Mouse (Mus musculus) heart, postnatal 0 days (tissue): Measurements from ENCODE around the gene Cdh3. TPM values are rescaled to one million over a fixed set of nuclear protein-coding genes. Genes with fewer than 3 reads are reported as not detected.

ENCODE experiments used
- ATAC-seq: fragments of 200-750 bp; cut with Nextera tagmentation; 2 replicates; pipeline ENCODE4 v1.8.0; 2017; ENCODE audit warnings: low read depth, moderate number of reproducible peaks, moderate library complexity; ENCODE audit not compliant: insufficient read depth
- DNase-seq: peaks from one replicate; pipeline ENCODE4 v3.0.0-alpha.2; 2016; ENCODE audit warnings: low spot score
- H3K27ac ChIP-seq: fragments of 300-500 bp; sonication (generic); 2 replicates; pipeline ENCODE4 v1.5.1; 2014; ENCODE audit warnings: low read depth, mild to moderate bottlenecking
- H3K27me3 ChIP-seq: fragments of 300-500 bp; sonication (generic); 2 replicates; pipeline ENCODE4 v1.6.1; 2014; ENCODE audit warnings: low read length, mixed read lengths; ENCODE audit not compliant: control insufficient read depth, insufficient read depth
- H3K36me3 ChIP-seq: fragments of 300-500 bp; sonication (generic); replicated peaks from 2 replicates; pipeline ENCODE4 v1.6.1; 2014; ENCODE audit warnings: low read length, mixed read lengths; ENCODE audit not compliant: control insufficient read depth, insufficient read depth
- H3K4me1 ChIP-seq: fragments of 300-500 bp; sonication (generic); 2 replicates; pipeline ENCODE4 v1.6.1; 2014; ENCODE audit warnings: antibody characterized with exemption; ENCODE audit not compliant: control insufficient read depth, insufficient read depth
- H3K4me2 ChIP-seq: fragments of 300-500 bp; sonication (generic); 2 replicates; pipeline ENCODE4 v1.6.1; 2014; ENCODE audit warnings: low read depth, mild to moderate bottlenecking, low read length, moderate library complexity
- H3K4me3 ChIP-seq: fragments of 300-500 bp; sonication (generic); 2 replicates; pipeline ENCODE4 v1.5.1; 2014; ENCODE audit warnings: low read depth, low read length
- H3K9ac ChIP-seq: fragments of 300-500 bp; sonication (generic); replicated peaks from 2 replicates; pipeline ENCODE4 v1.6.1; 2014; ENCODE audit warnings: low read depth, low read length, mixed read lengths
- H3K9me3 ChIP-seq: fragments of 300-500 bp; sonication (generic); replicated peaks from 2 replicates; pipeline ENCODE4 v1.6.1; 2016; ENCODE audit warnings: low read length; ENCODE audit not compliant: control insufficient read depth
- CTCF ChIP-seq: IDR thresholded peaks from 2 replicates; pipeline ENCODE4 v1.5.1; 2016; ENCODE audit warnings: antibody characterized with exemption, control low read depth, low read depth
- EP300 ChIP-seq: IDR thresholded peaks from 2 replicates; pipeline ENCODE4 v1.6.1; 2016; ENCODE audit warnings: antibody characterized with exemption, low read depth
- WGBS: fragments of 180-500 bp; shearing (Covaris S2); extraction: QIAGEN DNeasy Blood & Tissue Kit; methylation state at CpG from one replicate; pipeline ENCODE4 v1.1.7; 2014; 5-methylcytosine and 5-hydroxymethylcytosine counted together
- polyA plus RNA-seq: library from polyadenylated mRNA; unstranded; fragments of >200 nt; fragmentation: Nextera tagmentation; extraction: Ambion mirVana; gene quantifications from 2 replicates; pipeline ENCODE4 v1.2.1, GENCODE M21; 2015
- total RNA-seq: library from RNA; depleted of rRNA; stranded (reverse); fragments of >200 nt; gene quantifications from 2 replicates; pipeline ENCODE4 v1.2.3, GENCODE M21; 2014; ENCODE audit warnings: low replicate concordance

Cdh3 gene
- total and polyA plus RNA-seq, 2 experiments from 2014 or later: 4.5 to 9.2 TPM

DNA sequence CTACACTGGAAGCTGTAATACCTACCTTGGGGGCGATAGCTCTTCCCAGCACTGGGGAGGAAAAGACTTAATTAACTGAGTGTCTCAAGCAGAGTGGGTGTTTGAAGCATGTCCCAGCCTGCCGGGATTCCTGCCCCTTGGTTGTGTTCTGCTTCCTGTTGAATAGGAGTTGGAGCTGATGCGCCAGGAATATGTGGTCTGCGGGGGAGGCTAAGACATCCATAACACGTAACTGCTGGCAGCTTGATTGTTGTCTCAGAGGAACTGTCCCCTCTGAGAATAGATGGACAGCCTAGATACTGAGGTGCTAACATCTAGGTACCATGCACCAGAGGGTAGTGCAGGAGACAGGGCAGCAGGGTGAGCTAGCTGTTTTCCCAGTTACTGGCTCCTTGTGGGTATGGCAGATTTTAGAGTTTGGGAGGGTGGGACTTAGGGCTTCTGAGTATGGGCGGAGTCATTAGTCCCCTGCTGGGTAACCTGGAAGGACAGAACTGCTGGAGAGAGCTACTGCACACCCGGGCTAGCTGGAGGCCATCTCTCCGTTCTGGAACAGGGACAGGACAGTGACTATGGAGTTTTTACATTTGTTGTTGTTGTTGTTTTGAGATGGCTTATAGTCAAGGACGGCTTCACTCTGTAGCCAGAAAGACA is 18.0 kb downstream of the Cdh3 start:
- Histone ChIP-seq H3K27ac (peak overlapping the region; percentile 46; the same call in 1 of the 2 replicates), H3K9me3 (no peaks in the 10 kb centered on the region), H3K4me2 (no peak overlapping the region), H3K4me3 (no peak overlapping the region), H3K4me1 (peaks cover 10% of the 10 kb centered on the region), H3K27me3 (no peaks in the 10 kb centered on the region), H3K36me3 (no peaks in the 10 kb centered on the region), H3K9ac (no peak overlapping the region)
- TF ChIP-seq CTCF (no peak), EP300 (no peak)
- no peak for ATAC-seq
- no peak for DNase-seq
- WGBS: 61% methylated on average over 9 of the region's 9 CpGs

DNA sequence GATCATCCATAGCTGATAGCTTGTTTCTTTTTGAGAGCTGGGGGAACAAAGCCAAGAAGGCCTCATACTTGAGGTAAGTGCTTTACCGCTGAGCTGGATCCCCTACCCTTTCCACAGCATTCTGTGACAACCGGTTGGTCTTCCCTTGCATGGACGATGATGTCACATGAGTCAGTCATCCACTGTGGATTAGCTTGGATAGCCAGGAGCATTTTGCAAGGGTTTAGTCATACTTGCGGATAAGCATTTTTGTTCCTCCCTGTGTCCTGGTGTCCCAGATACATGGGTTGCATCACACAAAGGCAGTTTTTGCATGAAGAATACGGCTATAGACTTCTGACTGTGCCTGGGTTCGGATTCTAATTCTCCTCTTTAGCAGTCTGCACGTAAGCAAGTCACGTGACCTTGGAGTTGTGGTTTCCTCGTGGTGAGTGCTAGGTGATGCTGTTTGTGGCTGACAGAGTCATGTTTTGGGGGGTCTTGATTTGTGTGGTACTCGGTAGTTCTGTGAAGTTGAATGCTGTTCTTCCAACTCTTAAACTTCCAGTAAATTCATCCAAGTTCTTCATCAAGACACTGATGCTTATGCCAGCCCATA is 19.3 kb downstream of the Cdh3 start:
- no peaks in the 10 kb centered on the region for H3K36me3 ChIP-seq
- H3K4me2 ChIP-seq: no peak overlapping the region
- WGBS: 73% methylated on average over 10 of the region's 10 CpGs
- no peak for ATAC-seq
- no peaks in the 10 kb centered on the region for H3K27me3 ChIP-seq
- TF ChIP-seq CTCF (no peak), EP300 (no peak)
- H3K4me1 ChIP-seq: peaks cover 10% of the 10 kb centered on the region
- no peak overlapping the region for H3K27ac ChIP-seq
- no peak overlapping the region for H3K9ac ChIP-seq
- no peak for DNase-seq
- H3K9me3 ChIP-seq: no peaks in the 10 kb centered on the region
- H3K4me3 ChIP-seq: no peak overlapping the region

DNA sequence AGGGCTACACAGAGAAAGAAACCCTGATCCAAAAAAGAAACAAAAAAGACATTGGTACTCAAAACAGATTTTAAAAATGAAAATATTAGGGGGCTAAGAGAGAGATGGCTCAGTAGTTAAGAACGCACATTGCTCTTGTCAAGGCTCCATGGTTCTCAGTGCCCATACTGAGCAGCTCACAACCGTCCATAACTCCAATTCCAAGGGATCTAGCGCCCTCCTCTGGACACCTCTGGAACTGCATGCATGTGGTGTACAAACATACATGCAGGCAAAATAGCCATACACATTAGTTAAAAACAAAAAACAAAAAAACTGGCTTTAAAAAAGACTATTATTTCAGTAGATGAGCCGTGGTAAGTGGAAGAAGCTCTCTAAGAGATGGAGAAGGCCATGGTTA is 19.9 kb downstream of the Cdh3 start:
- H3K27me3 ChIP-seq: no peaks in the 10 kb centered on the region
- H3K4me3 ChIP-seq: no peak overlapping the region
- no peak overlapping the region for H3K9ac ChIP-seq
- DNase-seq (no peak), ATAC-seq (no peak)
- no peak overlapping the region for H3K4me2 ChIP-seq
- H3K36me3 ChIP-seq: no peaks in the 10 kb centered on the region
- TF ChIP-seq CTCF (peak; percentile 56), EP300 (no peak)
- no peaks in the 10 kb centered on the region for H3K9me3 ChIP-seq
- 80% methylated on average over 4 of the region's 4 CpGs for WGBS
- H3K27ac ChIP-seq: no peak overlapping the region
- peaks cover 10% of the 10 kb centered on the region for H3K4me1 ChIP-seq

DNA sequence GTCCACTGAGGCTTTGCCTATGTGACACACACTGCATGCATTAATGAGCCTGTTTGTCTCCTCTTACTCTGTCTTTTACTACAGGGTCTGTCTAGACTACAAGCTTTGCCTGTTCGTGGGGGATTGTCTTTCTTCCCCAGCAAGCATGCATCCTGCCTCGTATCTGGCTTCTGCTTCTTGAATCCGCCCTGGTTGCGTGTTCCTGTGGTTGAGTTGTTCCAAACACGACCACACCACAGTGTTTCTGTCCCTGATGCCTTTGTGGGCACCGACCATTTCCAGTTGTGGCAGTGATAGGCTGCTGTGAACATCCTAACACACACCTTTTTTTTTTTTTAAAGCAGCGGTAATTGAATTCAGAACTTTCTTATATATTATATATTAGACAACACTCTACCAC is 23.0 kb downstream of the Cdh3 start:
- Histone ChIP-seq H3K9ac (no peak overlapping the region), H3K4me3 (no peak overlapping the region), H3K4me2 (no peak overlapping the region), H3K27ac (peak overlapping the region; percentile 67; the same call in 1 of the 2 replicates), H3K27me3 (no peaks in the 10 kb centered on the region), H3K36me3 (no peaks in the 10 kb centered on the region), H3K4me1 (peaks cover 3% of the 10 kb centered on the region; the same call in 1 of the 2 replicates), H3K9me3 (no peaks in the 10 kb centered on the region)
- ATAC-seq: no peak
- no peak for DNase-seq
- 55% methylated on average over 7 of the region's 7 CpGs for WGBS
- no peak for TF ChIP-seq CTCF
- TF ChIP-seq EP300: no peak

DNA sequence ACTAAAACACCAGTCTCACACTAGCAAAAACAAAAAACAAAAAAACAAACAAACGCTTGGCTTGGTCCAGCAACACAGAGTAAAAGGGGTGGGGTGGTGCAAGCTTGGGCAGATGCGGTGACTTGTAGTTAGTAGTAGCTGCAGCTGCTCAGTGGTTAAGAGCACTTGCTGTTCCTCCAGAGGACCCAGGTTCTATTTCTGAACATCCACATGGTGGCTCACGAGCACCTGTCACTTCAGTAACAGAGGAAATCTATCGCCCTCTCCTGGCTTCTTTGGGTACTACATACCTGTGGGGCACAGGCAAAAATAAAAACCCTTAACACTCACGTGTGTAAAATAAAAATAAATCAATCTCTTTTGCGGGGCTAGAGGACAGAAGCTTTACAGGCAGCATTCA is 23.8 kb downstream of the Cdh3 start:
- no peak for ATAC-seq

DNA sequence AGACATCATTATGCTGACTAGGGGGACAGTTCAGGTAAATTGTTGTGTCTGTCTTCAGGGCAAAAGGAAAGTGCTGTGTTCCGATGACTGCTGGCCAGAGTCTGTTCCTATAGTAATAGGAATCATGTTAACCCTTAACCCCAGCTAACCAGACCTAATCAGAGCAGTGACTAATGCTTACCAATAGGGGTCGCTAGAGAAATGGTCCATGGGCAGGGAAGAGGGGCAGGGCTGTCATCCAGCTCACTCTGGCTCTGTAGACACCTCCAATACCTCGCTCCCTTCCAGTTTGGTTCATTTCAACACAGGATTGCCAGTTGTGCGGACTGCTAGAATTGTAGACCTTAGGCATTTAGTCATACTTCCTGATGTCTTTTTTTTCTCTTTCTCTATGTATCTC is 24.8 kb downstream of the Cdh3 start:
- ATAC-seq (no peak), DNase-seq (no peak)
- no peak overlapping the region for H3K4me3 ChIP-seq
- H3K27me3 ChIP-seq: no peaks in the 10 kb centered on the region
- no peak overlapping the region for H3K9ac ChIP-seq
- no peak overlapping the region for H3K27ac ChIP-seq
- TF ChIP-seq EP300: no peak
- peak; percentile 43 for TF ChIP-seq CTCF
- H3K4me1 ChIP-seq: 0 out of 2 replicates have a peak, but pooled peaks cover 3% of the 10 kb centered on the region
- H3K9me3 ChIP-seq: no peaks in the 10 kb centered on the region
- no peaks in the 10 kb centered on the region for H3K36me3 ChIP-seq
- no peak overlapping the region for H3K4me2 ChIP-seq
- 70% methylated on average over 4 of the region's 4 CpGs for WGBS

More for the DNA sequence above, 23.8 kb downstream of the Cdh3 start:
- peaks cover 3% of the 10 kb centered on the region; the same call in 1 of the 2 replicates for H3K4me1 ChIP-seq
- no peak overlapping the region for H3K9ac ChIP-seq
- DNase-seq: peak; percentile 45
- H3K9me3 ChIP-seq: no peaks in the 10 kb centered on the region
- no peaks in the 10 kb centered on the region for H3K36me3 ChIP-seq
- no peaks in the 10 kb centered on the region for H3K27me3 ChIP-seq
- H3K4me2 ChIP-seq: no peak overlapping the region
- WGBS: 29% methylated on average over 6 of the region's 6 CpGs
- no peak overlapping the region for H3K27ac ChIP-seq
- no peak for TF ChIP-seq EP300
- TF ChIP-seq CTCF: peak; percentile 83
- H3K4me3 ChIP-seq: no peak overlapping the region
